Mouse (Mus musculus) layer of hippocampus, postnatal 36 days (tissue): ENCODE measurements around the gene Ikzf2. TPM values are rescaled to one million over a fixed set of nuclear protein-coding genes. Genes with fewer than 3 reads are reported as not detected.

Experiments
- DNase-seq, 2 experiments: peaks; one replicate each; pipeline ENCODE4 v3.0.0; 2022
- total RNA-seq, 2 experiments: library from RNA; stranded (reverse); gene quantifications; 2 replicates each; pipeline ENCODE4 v1.2.3; 2021

Ikzf2 gene
- total RNA-seq, 2 experiments from 2014 or later, result 4.8 to 8.4 TPM

DNA sequence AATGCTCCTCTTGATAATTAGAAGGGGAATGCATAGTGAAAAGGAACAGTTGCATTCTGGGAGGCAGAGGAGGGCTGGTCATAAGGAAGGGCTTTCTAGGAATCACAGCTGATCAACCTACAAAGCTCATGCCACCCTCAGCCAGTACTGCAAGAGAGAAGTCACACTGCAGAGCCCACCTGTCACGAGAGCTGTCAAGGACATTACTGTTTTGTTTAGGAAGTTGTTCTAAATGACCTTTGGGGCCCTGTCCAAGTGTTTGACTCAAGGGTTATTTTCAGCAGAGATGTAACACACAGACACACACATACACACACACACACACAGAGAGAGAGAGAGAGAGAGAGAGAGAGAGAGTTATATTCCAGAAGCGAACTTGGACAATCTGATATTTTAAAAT lies 27.3 kb downstream of the Ikzf2 start:
- no peak for DNase-seq

GRCm38 (mm10) chr1:69658051-69658450 lies 29.0 kb downstream of the Ikzf2 start:
- no peak for DNase-seq

DNA sequence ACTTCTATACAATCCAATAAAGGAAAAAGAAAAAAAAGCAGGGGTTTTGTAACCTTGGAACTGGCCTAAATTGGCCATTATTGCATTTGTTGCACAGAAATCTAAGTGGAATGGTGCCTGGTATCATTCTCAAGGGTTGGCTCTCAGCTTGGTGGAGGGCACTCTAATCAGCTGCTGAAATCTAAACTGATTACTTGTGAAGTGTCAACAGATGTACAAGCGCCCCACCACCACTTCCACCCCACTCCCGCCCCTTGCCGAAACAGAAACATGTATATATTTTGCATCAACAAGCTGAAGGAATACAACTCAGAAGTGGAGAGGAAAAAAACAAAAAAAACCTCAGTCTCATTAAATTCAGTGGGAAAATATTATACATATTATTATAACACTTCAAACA lies 29.6 kb downstream of the Ikzf2 start:
- DNase-seq, result no peak

GRCm38 (mm10) chr1:69656929-69657328 lies 30.1 kb downstream of the Ikzf2 start:
- no peak for DNase-seq

- DNase-seq, result no peak
These were observed 30.8 kb downstream of the Ikzf2 start for GRCm38 (mm10) chr1:69656047-69656782.

DNA sequence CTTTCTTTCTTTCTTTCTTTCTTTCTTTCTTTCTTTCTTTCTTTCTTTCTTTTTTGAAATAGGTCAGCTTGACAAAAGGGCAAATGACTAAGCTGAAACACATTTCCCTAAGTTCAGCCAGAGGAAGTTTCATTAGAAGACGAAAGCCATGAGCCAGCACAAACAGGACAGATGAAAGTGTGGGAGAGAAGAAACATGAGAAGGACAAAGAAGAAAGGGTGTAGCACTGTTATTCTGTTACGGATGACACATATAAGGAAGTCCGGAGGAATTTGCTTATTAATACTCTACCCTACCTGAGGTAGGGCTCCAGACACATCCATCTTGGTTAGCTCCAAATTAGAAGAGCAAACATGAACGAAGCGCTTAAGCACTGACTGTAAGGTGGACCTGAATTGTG lies 31.7 kb downstream of the Ikzf2 start:
- no peak for DNase-seq

GRCm38 (mm10) chr1:69654955-69655354 lies 32.1 kb downstream of the Ikzf2 start:
- DNase-seq, result no peak

- DNase-seq, result no peak
These were observed 33.6 kb downstream of the Ikzf2 start for GRCm38 (mm10) chr1:69653419-69653818.

GRCm38 (mm10) chr1:69643138-69643537 lies 43.9 kb downstream of the Ikzf2 start:
- no peak for DNase-seq

DNA sequence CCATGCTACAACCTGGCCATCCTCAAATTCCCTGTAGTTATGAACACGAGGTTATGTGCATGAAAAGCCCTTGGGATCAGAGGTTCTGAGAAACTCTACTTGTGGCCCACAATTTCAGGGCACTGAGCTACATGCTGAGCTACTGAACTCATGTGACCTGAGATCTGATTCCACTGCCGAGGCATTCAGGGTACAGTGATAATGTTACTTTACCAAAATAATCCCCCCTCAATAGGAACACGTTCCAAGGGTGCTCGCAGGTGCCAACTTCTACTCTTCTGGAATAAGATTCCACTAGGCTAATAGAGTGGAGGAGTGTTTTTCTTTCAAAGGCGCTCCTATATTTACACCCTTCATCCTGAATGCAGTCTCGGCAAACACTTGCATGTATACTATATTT lies 45.1 kb downstream of the Ikzf2 start:
- DNase-seq, result no peak

DNA sequence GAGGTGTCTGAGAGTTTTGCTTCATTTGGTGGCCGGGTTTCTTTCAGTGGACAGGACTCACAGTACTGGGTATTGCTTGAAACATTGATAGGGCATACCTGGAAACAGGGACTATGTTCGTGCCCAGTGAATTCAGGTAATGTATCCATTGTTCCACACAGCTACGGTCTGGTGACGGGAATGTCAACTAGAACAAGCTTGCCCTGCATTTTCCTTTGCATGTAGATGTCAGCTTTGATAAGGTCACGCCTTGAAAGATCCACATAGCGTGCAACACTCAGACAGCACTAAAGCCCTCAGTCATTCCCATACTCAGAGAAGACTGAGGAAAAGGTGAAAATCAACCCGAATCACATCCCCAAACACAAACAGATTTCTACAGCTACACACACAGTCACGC lies 48.7 kb downstream of the Ikzf2 start:
- DNase-seq, result no peak

DNA sequence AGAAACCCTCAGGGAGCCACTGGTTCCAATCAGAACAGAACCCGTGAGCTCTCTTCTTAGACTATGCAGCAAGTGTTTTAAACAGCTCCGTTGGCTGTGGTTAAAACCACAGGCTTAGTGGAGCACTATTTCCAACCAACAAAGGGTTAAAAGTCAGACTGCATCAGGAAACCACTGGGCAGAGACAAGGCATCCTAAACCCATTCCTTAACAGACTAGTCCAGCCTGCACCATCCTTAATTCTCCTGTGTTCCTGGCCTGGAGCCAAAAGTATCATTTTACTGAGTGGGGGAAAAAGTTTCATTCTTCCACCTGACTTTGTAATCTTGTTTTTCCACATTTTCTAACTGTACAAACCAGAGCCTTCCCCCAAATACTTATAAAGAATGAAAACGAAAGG lies 49.1 kb downstream of the Ikzf2 start:
- no peak for DNase-seq

GRCm38 (mm10) chr1:69634259-69634658 lies 52.8 kb downstream of the Ikzf2 start:
- no peak for DNase-seq

DNA sequence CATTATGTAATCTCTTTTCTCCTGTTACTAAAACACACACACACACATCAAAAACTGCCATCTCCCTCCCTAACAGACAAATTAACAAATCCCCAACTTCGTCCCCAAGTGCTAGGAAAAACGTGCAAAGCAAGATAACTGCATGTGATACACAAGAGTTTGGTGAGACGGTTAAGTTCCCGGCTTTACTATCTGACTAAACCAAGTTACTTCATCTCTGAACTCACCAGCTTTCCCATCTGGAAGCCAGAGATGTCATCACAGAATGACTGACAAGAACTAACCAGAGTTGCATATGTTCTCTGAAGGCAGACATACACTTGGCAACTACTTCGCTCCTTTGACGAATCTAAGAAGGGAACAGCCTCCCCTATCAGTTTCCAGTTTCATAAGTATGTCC lies 56.5 kb downstream of the Ikzf2 start:
- DNase-seq, result no peak

DNA sequence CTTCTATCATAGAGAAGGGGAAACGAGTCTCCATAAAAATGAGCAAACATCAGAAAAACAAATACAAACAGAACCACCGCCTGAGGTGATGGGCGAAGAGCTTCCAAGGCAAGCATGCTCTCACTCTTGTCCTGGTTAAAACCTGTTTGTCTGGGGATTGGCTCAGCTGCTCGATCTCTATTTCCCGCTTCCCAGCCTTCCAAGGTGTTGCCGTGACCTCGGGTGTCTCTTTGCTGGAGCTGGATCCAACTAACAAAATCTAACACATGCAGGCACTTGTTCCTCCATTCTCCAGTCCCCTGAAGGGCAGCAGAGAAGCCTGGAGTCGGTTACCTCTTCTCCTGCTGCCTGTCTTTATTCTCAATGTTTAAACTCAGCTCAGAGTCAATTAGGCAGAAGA lies 57.5 kb downstream of the Ikzf2 start:
- DNase-seq, result no peak

GRCm38 (mm10) chr1:69612076-69612475 lies 75.0 kb downstream of the Ikzf2 start:
- DNase-seq, result no peak

- no peak for DNase-seq
These were observed 75.8 kb downstream of the Ikzf2 start for GRCm38 (mm10) chr1:69611204-69611725.

GRCm38 (mm10) chr1:69610791-69611190 lies 76.3 kb downstream of the Ikzf2 start:
- no peak for DNase-seq

DNA sequence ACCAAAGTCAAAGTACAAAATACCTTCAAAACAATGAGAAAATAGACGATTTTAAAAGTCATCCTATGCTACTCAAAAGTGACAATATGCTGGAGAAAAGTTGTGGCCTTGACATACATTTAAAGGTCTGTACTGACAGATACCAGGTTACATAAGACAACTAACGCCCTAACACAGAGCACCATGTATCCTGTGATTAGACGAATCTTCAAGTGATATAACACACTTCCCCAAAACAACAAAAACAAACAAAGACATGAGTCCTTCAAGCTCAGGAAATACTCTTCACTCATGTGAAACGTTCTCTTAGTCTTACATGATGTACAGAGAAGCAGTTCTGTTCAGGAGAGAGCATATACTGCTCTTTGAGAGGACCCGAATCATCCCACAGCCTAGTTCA lies 78.2 kb downstream of the Ikzf2 start:
- no peak for DNase-seq

DNA sequence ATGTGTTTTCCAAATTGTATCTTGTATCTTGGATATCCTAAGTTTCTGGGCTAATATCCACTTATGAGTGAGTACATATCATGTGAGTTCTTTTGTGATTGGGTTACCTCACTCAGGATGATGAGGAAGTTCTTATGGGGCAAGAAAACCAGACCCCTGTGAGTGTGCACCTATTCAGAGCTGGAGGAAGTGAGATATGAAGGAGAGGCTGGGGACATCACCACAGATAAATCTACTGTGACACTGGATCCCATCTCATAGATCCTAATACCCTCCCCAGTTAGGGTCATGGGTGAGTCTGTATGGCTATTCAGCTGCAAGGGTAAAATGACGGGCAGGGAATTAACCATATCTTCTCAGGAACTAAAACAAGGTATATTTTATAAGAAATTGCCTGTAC lies 80.2 kb downstream of the Ikzf2 start:
- DNase-seq, result no peak

DNA sequence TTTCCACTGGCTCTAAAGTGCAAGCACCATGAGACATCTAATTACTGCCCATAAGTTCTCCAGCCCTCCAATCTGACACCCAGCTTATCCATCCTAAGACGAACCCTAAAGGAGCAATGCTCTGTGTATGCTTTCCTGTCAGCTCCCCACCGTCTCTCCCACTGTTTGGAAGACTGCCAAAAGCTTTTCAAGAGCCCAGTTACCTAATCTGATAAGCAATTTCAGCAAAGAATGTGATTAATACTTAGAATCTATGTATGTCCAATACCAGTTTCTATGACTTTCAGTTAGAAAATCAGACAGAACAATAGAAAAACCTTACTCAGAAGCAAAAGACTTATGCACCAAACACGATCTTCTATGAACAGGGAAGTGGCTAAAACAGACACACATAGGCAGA lies 82.8 kb downstream of the Ikzf2 start:
- DNase-seq, result no peak

DNA sequence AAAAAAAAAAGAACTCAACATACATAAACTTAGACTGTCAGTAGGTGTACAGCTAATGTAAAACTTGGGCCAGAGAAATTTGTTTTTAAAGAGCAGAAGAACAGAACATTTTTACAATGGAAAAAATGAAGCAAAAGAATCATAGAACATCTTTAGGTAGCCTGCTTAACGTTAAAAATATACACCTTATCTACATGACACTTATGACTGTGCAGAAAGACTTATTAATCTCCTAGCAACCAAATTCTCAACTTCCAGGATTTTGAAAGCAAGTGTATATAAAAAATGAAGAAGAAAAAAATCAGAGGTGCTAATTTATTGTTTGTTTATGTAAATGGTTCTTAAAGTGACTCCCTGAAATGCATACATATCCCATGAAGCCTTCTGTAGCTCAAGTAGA lies 86.1 kb downstream of the Ikzf2 start:
- no peak for DNase-seq

GRCm38 (mm10) chr1:69599074-69599772 lies 87.8 kb downstream of the Ikzf2 start:
- DNase-seq, result no peak

DNA sequence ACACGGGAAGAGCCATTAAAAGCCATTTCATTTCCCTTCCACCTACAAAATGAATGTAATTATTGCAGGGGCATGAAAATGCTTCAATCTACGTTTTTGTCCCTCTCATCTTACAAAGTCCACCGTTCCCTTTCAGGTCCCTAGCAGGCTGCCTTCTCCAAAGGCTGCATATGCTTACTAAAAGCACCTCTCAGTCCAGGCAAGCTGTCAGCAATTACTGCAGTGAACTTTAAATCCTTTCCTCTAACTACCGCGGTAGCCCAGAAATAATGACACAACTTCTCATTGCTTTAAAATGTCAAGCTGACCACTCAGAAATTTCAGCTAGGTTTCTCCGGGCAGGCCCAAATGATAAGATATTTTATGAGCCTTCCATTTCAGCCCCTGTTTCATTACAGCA lies 95.2 kb downstream of the Ikzf2 start:
- DNase-seq, result no peak
